ENCODE assay signal across 8 mouse cellular contexts in the genomic region with DNA sequence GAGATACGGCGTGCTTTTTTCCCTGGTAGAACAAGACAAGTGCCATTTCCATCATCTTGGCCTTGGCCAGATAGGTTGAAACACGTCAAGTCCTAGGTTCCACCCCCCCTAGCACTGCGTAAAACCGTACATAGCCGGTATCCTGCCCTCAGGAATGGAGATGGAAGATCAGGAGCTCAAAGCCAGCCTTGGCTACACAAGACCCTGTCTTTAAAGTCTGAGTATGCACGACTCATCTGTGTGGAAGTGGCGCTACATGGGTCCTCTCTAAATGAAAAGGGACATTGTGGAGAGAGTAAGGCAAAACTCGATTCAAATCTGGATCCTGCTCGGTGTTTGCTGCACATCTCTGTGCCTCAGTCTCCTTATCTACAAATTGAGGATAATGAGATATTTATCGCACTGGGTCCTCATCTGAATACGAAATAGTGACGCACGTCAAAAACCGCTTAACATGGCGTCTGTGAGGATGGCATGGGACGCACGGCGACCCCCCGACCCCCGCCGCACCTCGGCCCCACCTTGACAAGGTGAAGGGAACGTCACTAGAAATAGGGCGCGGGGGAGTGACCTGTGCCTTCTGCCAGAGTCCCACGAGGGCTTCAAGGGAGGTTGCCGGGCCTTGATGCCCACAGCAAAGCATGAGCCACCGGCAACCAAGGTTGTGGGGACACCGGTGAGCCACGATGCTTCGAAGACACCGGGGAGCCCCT. TPM values are rescaled to one million over a fixed set of nuclear protein-coding genes. Genes with fewer than 3 reads are reported as not detected.
DNase-seq lines count a peak whose midpoint lies in the region; ATAC-seq and TF ChIP-seq lines count a peak whose summit lies in the region.

No protein-coding gene starts in this region.

- H3K9ac ChIP-seq in heart, embryonic 12.5 days: peak overlapping the region; percentile 98
- peak overlapping the region; percentile 91 for H3K9ac ChIP-seq in limb, embryonic 13.5 days
- peak overlapping the region; percentile 74 for H3K9ac ChIP-seq in stomach, embryonic 14.5 days (replicated peaks; ENCODE audit: low read depth, low read length)

- peaks cover 25% of the 10 kb centered on the region for H3K4me1 ChIP-seq in heart, embryonic 12.5 days (replicated peaks)
- H3K4me1 ChIP-seq in E14TG2a.4 (replicated peaks; ENCODE audit: low read depth, low read length): peaks cover 43% of the 10 kb centered on the region
- peaks cover 34% of the 10 kb centered on the region for H3K4me1 ChIP-seq in limb, embryonic 13.5 days
- H3K4me1 ChIP-seq in stomach, embryonic 14.5 days (ENCODE audit: control insufficient read depth, insufficient read depth, low read length): peaks cover 19% of the 10 kb centered on the region

- peak overlapping the region; percentile 96 for H3K4me3 ChIP-seq in heart, embryonic 12.5 days
- peak overlapping the region; percentile 96 for H3K4me3 ChIP-seq in E14TG2a.4 (replicated peaks; ENCODE audit: low read length)
- H3K4me3 ChIP-seq in limb, embryonic 13.5 days: peak overlapping the region; percentile 93
- H3K4me3 ChIP-seq in stomach, embryonic 14.5 days (ENCODE audit: low read depth, low read length): peak overlapping the region; percentile 95

- peak overlapping the region; percentile 99 for H3K4me2 ChIP-seq in heart, embryonic 12.5 days
- peak overlapping the region; percentile 77 for H3K4me2 ChIP-seq in limb, embryonic 13.5 days (replicated peaks)
- H3K4me2 ChIP-seq in stomach, embryonic 14.5 days (replicated peaks; ENCODE audit: low read depth, low read length): peak overlapping the region; percentile 91

- peak; percentile 10; the same call in 1 of the 2 replicates for ATAC-seq in heart, embryonic 12.5 days (ENCODE audit: insufficient number of reproducible peaks, low FRiP score)
- ATAC-seq in erythroblast, adult 5-6 weeks (replicated peaks; ENCODE audit: low FRiP score, poor library complexity, severe bottlenecking): peak; percentile 47
- ATAC-seq in limb, embryonic 13.5 days (ENCODE audit: low FRiP score, low read depth): peak; percentile 37; the same call in 1 of the 2 replicates
- no peak for ATAC-seq in stomach, embryonic 14.5 days (ENCODE audit: insufficient number of reproducible peaks, insufficient read depth, low FRiP score, low read depth)
- no peak for ATAC-seq in monocyte, adult 5-6 weeks (replicated peaks; ENCODE audit: insufficient number of reproducible peaks, low FRiP score, low TSS enrichment, poor library complexity, severe bottlenecking)

- DNase-seq in heart, postnatal 25 days (ENCODE audit: low spot score): no peak
- no peak for DNase-seq in layer of hippocampus, adult 9-11 months

- TF ChIP-seq CTCF in E14TG2a.4 (conservative IDR thresholded peaks at IDR 0.05; ENCODE audit: low read length): no peak

- no peaks in the 10 kb centered on the region; the same call in 1 of the 2 replicates for H3K9me3 ChIP-seq in heart, embryonic 12.5 days (replicated peaks)
- no peaks in the 10 kb centered on the region for H3K9me3 ChIP-seq in E14TG2a.4 (ENCODE audit: low read length)
- no peaks in the 10 kb centered on the region for H3K9me3 ChIP-seq in limb, embryonic 13.5 days
- H3K9me3 ChIP-seq in stomach, embryonic 14.5 days (ENCODE audit: control insufficient read depth, low read depth, low read length): no peaks in the 10 kb centered on the region

- peak overlapping the region; percentile 28; the same call in 1 of the 2 replicates for H3K27ac ChIP-seq in heart, embryonic 12.5 days (ENCODE audit: poor library complexity, severe bottlenecking)
- H3K27ac ChIP-seq in limb, embryonic 13.5 days: no peak overlapping the region
- H3K27ac ChIP-seq in stomach, embryonic 14.5 days (ENCODE audit: low read length): no peak overlapping the region

- intact Hi-C loops in heart, postnatal 25 days (cut with DNase I): loop anchor here (5.0 kb wide), 1 partner anchor 38 kb away; a partner anchor contains a TSS

- H3K36me3 ChIP-seq in heart, embryonic 12.5 days: peaks cover 16% of the 10 kb centered on the region
- peaks cover 38% of the 10 kb centered on the region for H3K36me3 ChIP-seq in E14TG2a.4 (ENCODE audit: insufficient read depth, low read length)
- peaks cover 21% of the 10 kb centered on the region for H3K36me3 ChIP-seq in limb, embryonic 13.5 days
- H3K36me3 ChIP-seq in stomach, embryonic 14.5 days (ENCODE audit: control insufficient read depth, insufficient read depth, low read length): peaks cover 9% of the 10 kb centered on the region

- H3K27me3 ChIP-seq in heart, embryonic 12.5 days (replicated peaks): no peaks in the 10 kb centered on the region
- H3K27me3 ChIP-seq in E14TG2a.4 (ENCODE audit: insufficient read depth, low read length): no peaks in the 10 kb centered on the region
- no peaks in the 10 kb centered on the region for H3K27me3 ChIP-seq in limb, embryonic 13.5 days
- no peaks in the 10 kb centered on the region for H3K27me3 ChIP-seq in stomach, embryonic 14.5 days (ENCODE audit: control insufficient read depth, insufficient read depth, low read length)

- 8% methylated on average over 33 of the region's 33 CpGs for WGBS in heart, embryonic 12.5 days
- WGBS in limb, embryonic 13.5 days: 10% methylated on average over 33 of the region's 33 CpGs
- WGBS in stomach, embryonic 14.5 days: 7% methylated on average over 33 of the region's 33 CpGs

RNA-seq across cellular contexts. Expression of a gene that starts 0.5 kb away (rescaled TPM):
- 72.3 and 78.7 TPM in 2 replicates for polyA plus RNA-seq in heart, embryonic 12.5 days (2016; fragmentation: Nextera tagmentation; extraction: Ambion mirVana)
- 10 to 100 TPM; 72.1 to 75.9 TPM for total RNA-seq in heart, postnatal 25 days (2021)
- 21.5 and 31.8 TPM in 2 replicates for total RNA-seq in erythroblast, adult 5-6 weeks (2015; ENCODE audit: low replicate concordance)
- 46.3 and 55.2 TPM in 2 replicates for total RNA-seq in erythroblast, adult 5-6 weeks (2017; ENCODE audit: low replicate concordance)
- polyA plus RNA-seq in limb, embryonic 13.5 days (2015; fragmentation: Nextera tagmentation; extraction: Ambion mirVana): 124 and 130 TPM in 2 replicates
- 89.4 and 91.4 TPM in 2 replicates for polyA plus RNA-seq in stomach, embryonic 14.5 days (2014; fragmentation: Nextera tagmentation; extraction: Ambion mirVana)
- 105 to 146 TPM (median 129 TPM) in 3 replicates for total RNA-seq in monocyte, adult 5-6 weeks (2017)

RNA-seq across cellular contexts. Expression of a gene that starts 8.8 kb away (rescaled TPM):
- 23.7 and 26.3 TPM in 2 replicates for polyA plus RNA-seq in heart, embryonic 12.5 days (2016; fragmentation: Nextera tagmentation; extraction: Ambion mirVana)
- 10 to 100 TPM; 56.3 to 68.1 TPM for total RNA-seq in heart, postnatal 25 days (2021)
- total RNA-seq in erythroblast, adult 5-6 weeks (2015; ENCODE audit: low replicate concordance): 125 and 138 TPM in 2 replicates
- 117 and 145 TPM in 2 replicates for total RNA-seq in erythroblast, adult 5-6 weeks (2017; ENCODE audit: low replicate concordance)
- 19.6 and 22.9 TPM in 2 replicates for polyA plus RNA-seq in limb, embryonic 13.5 days (2015; fragmentation: Nextera tagmentation; extraction: Ambion mirVana)
- 46.6 and 55.7 TPM in 2 replicates for polyA plus RNA-seq in stomach, embryonic 14.5 days (2014; fragmentation: Nextera tagmentation; extraction: Ambion mirVana)
- 33.7 to 72.1 TPM (median 37.1 TPM) in 3 replicates for total RNA-seq in monocyte, adult 5-6 weeks (2017)

RNA-seq across cellular contexts. Expression of a gene that starts 17.6 kb away (rescaled TPM):
- polyA plus RNA-seq in heart, embryonic 12.5 days (2016; fragmentation: Nextera tagmentation; extraction: Ambion mirVana): 0.39 and 0.46 TPM in 2 replicates
- total RNA-seq in heart, postnatal 25 days (2021): 1 to 10 TPM; 1.2 to 1.3 TPM
- total RNA-seq in erythroblast, adult 5-6 weeks (2015; ENCODE audit: low replicate concordance): not detected in 2 replicates
- total RNA-seq in erythroblast, adult 5-6 weeks (2017; ENCODE audit: low replicate concordance): 0.42 TPM in 1 of 2 replicates, not detected in the other
- 0.29 and 0.51 TPM in 2 replicates for polyA plus RNA-seq in limb, embryonic 13.5 days (2015; fragmentation: Nextera tagmentation; extraction: Ambion mirVana)
- polyA plus RNA-seq in stomach, embryonic 14.5 days (2014; fragmentation: Nextera tagmentation; extraction: Ambion mirVana): 0.25 and 0.87 TPM in 2 replicates
- total RNA-seq in monocyte, adult 5-6 weeks (2017): 1.3 to 3.6 TPM (median 1.4 TPM) in 3 replicates

RNA-seq across cellular contexts. Expression of a gene that starts 18.3 kb away (rescaled TPM):
- polyA plus RNA-seq in heart, embryonic 12.5 days (2016; fragmentation: Nextera tagmentation; extraction: Ambion mirVana): 3.6 and 4.5 TPM in 2 replicates
- total RNA-seq in heart, postnatal 25 days (2021): 10 to 100 TPM; 18.2 to 31.0 TPM
- total RNA-seq in erythroblast, adult 5-6 weeks (2015; ENCODE audit: low replicate concordance): 7.5 and 30.9 TPM in 2 replicates
- total RNA-seq in erythroblast, adult 5-6 weeks (2017; ENCODE audit: low replicate concordance): 3.2 and 26.5 TPM in 2 replicates
- polyA plus RNA-seq in limb, embryonic 13.5 days (2015; fragmentation: Nextera tagmentation; extraction: Ambion mirVana): 1.9 and 3.1 TPM in 2 replicates
- polyA plus RNA-seq in stomach, embryonic 14.5 days (2014; fragmentation: Nextera tagmentation; extraction: Ambion mirVana): 16.9 and 17.1 TPM in 2 replicates
- 199 to 360 TPM (median 283 TPM) in 3 replicates for total RNA-seq in monocyte, adult 5-6 weeks (2017)

RNA-seq across cellular contexts. Expression of a gene that starts 31.9 kb away (rescaled TPM):
- 0.31 TPM in 1 of 2 replicates, not detected in the other for polyA plus RNA-seq in heart, embryonic 12.5 days (2016; fragmentation: Nextera tagmentation; extraction: Ambion mirVana)
- under 1 TPM in 1 of 2 experiments, not detected in 1; 0.23 TPM for total RNA-seq in heart, postnatal 25 days (2021)
- not detected in 2 replicates for total RNA-seq in erythroblast, adult 5-6 weeks (2015; ENCODE audit: low replicate concordance)
- not detected in 2 replicates for total RNA-seq in erythroblast, adult 5-6 weeks (2017; ENCODE audit: low replicate concordance)
- polyA plus RNA-seq in limb, embryonic 13.5 days (2015; fragmentation: Nextera tagmentation; extraction: Ambion mirVana): not detected in 2 replicates
- 1.3 and 2.0 TPM in 2 replicates for polyA plus RNA-seq in stomach, embryonic 14.5 days (2014; fragmentation: Nextera tagmentation; extraction: Ambion mirVana)
- total RNA-seq in monocyte, adult 5-6 weeks (2017): 3.0 TPM in 1 of 3 replicates, not detected in the others

Comparison
In these comparisons a context has a peak if more than half of its experiments do, and no peak if none do; other contexts are left out.
1. ATAC-seq: peak in heart, embryonic 12.5 days (single experiment), erythroblast, adult 5-6 weeks (single experiment) and limb, embryonic 13.5 days (single experiment); none in stomach, embryonic 14.5 days (single experiment) and monocyte, adult 5-6 weeks (single experiment).
2. Peak in every context shown above with its lines, with median percentiles within 50 percentile points of each other: H3K4me2 ChIP-seq, H3K4me3 ChIP-seq and H3K9ac ChIP-seq.